Mouse (Mus musculus): Measurements from ENCODE around the gene Mmp17. TPM values are rescaled to one million over a fixed set of nuclear protein-coding genes. Genes with fewer than 3 reads are reported as not detected.

The Mmp17 gene
- total and polyA plus RNA-seq, 3 experiments = 1.0 to 1.5 (median 1.4) TPM

- Histone ChIP-seq H3K4me3 (no peak overlapping the region), H3K9ac (ENCODE audit: low read depth, low read length) (no peak overlapping the region), H3K79me2 (replicated peaks; ENCODE audit: control insufficient read depth, insufficient read depth, low read length) (no peaks in the 10 kb centered on the region), H3K4me1 (ENCODE audit: control insufficient read depth, insufficient read depth, low read length) (no peaks in the 10 kb centered on the region; the same call in 1 of the 2 replicates), H3K27me3 (ENCODE audit: control insufficient read depth, insufficient read depth, low read length) (no peaks in the 10 kb centered on the region), H3K27ac (no peak overlapping the region), H3K36me3 (ENCODE audit: control insufficient read depth, insufficient read depth, low read length) (no peaks in the 10 kb centered on the region; the same call in 1 of the 2 replicates)
- DNase-seq = no peak
- intact Hi-C loops (cut with DNase I) = no loop called here
- WGBS = 91% methylated on average over 3 of the region's 3 CpGs
- no peak for TF ChIP-seq EP300 (IDR thresholded peaks at IDR 0.05; ENCODE audit: insufficient read depth, low read depth, low read length)
- peak; percentile 11; the same call in 1 of the 2 replicates for TF ChIP-seq CTCF (IDR thresholded peaks at IDR 0.05)
Measured at GRCm38 (mm10) chr5:129542236-129542635, 41.7 kb upstream of the Mmp17 start.

GRCm38 (mm10) chr5:129545787-129546186 is 38.2 kb upstream of the Mmp17 start:
- TF ChIP-seq CTCF (IDR thresholded peaks at IDR 0.05) (no peak), POLR2A (IDR thresholded peaks at IDR 0.05; ENCODE audit: insufficient read depth, low read depth, low read length) (no peak), EP300 (IDR thresholded peaks at IDR 0.05; ENCODE audit: insufficient read depth, low read depth, low read length) (no peak)
- Histone ChIP-seq H3K27me3 (ENCODE audit: control insufficient read depth, insufficient read depth, low read length) (no peaks in the 10 kb centered on the region), H3K9ac (ENCODE audit: low read depth, low read length) (no peak overlapping the region), H3K4me1 (ENCODE audit: control insufficient read depth, insufficient read depth, low read length) (no peaks in the 10 kb centered on the region), H3K36me3 (ENCODE audit: control insufficient read depth, insufficient read depth, low read length) (no peaks in the 10 kb centered on the region; the same call in 1 of the 2 replicates), H3K27ac (no peak overlapping the region), H3K4me3 (no peak overlapping the region), H3K79me2 (replicated peaks; ENCODE audit: control insufficient read depth, insufficient read depth, low read length) (no peaks in the 10 kb centered on the region)
- intact Hi-C loops (cut with DNase I) = loop anchor here (5.0 kb wide), 1 partner anchor 33 kb away; no protein-coding TSS in a partner anchor
- WGBS = 72% methylated on average over 9 of the region's 9 CpGs
- no peak for DNase-seq

DNA sequence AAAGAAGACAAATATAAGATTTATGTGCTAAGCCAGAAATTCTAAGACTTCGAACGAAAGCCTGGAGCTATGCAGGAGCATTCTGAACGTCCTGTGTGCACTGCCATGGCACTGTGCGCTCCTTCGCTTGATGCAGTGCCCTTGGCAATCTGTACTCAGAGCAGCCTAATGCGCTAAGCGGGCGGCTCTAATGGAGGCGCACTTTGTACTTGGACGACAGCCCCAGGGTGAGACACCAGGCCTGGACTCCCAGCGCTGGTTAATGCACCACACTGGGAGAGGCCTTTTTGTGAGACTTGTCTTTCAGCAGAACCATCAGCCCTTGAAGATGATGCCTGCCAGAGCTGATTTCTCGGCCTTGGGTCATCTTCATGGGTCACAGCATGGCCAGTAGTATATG is 34.3 kb upstream of the Mmp17 start:
- H3K36me3 ChIP-seq (ENCODE audit: control insufficient read depth, insufficient read depth, low read length) = no peaks in the 10 kb centered on the region
- H3K79me2 ChIP-seq (replicated peaks; ENCODE audit: control insufficient read depth, insufficient read depth, low read length) = no peaks in the 10 kb centered on the region
- no peak overlapping the region for H3K27ac ChIP-seq
- no peaks in the 10 kb centered on the region for H3K27me3 ChIP-seq (ENCODE audit: control insufficient read depth, insufficient read depth, low read length)
- 91% methylated on average over 12 of the region's 12 CpGs for WGBS
- H3K4me3 ChIP-seq = no peak overlapping the region
- TF ChIP-seq CTCF (IDR thresholded peaks at IDR 0.05) = no peak
- TF ChIP-seq POLR2A (IDR thresholded peaks at IDR 0.05; ENCODE audit: insufficient read depth, low read depth, low read length) = no peak
- no peak for TF ChIP-seq EP300 (IDR thresholded peaks at IDR 0.05; ENCODE audit: insufficient read depth, low read depth, low read length)
- no peak for DNase-seq
- intact Hi-C loops (cut with DNase I) = loop anchor here (5.0 kb wide), 1 partner anchor 37 kb away; no protein-coding TSS in a partner anchor
- no peaks in the 10 kb centered on the region for H3K4me1 ChIP-seq (ENCODE audit: control insufficient read depth, insufficient read depth, low read length)
- no peak overlapping the region for H3K9ac ChIP-seq (ENCODE audit: low read depth, low read length)

- Histone ChIP-seq H3K4me3 (no peak overlapping the region), H3K79me2 (replicated peaks; ENCODE audit: control insufficient read depth, insufficient read depth, low read length) (no peaks in the 10 kb centered on the region), H3K27ac (no peak overlapping the region), H3K36me3 (ENCODE audit: control insufficient read depth, insufficient read depth, low read length) (no peaks in the 10 kb centered on the region), H3K4me1 (ENCODE audit: control insufficient read depth, insufficient read depth, low read length) (no peaks in the 10 kb centered on the region), H3K9ac (ENCODE audit: low read depth, low read length) (no peak overlapping the region), H3K27me3 (ENCODE audit: control insufficient read depth, insufficient read depth, low read length) (no peaks in the 10 kb centered on the region)
- TF ChIP-seq POLR2A (IDR thresholded peaks at IDR 0.05; ENCODE audit: insufficient read depth, low read depth, low read length) (no peak), EP300 (IDR thresholded peaks at IDR 0.05; ENCODE audit: insufficient read depth, low read depth, low read length) (no peak), CTCF (IDR thresholded peaks at IDR 0.05) (no peak)
- no peak for DNase-seq
- 93% methylated on average over 6 of the region's 6 CpGs for WGBS
- intact Hi-C loops (cut with DNase I) = no loop called here
Measured at GRCm38 (mm10) chr5:129550790-129551189, 33.2 kb upstream of the Mmp17 start.

GRCm38 (mm10) chr5:129551991-129552390 is 32.0 kb upstream of the Mmp17 start:
- H3K36me3 ChIP-seq (ENCODE audit: control insufficient read depth, insufficient read depth, low read length) = no peaks in the 10 kb centered on the region
- DNase-seq = no peak
- no peaks in the 10 kb centered on the region for H3K27me3 ChIP-seq (ENCODE audit: control insufficient read depth, insufficient read depth, low read length)
- H3K4me3 ChIP-seq = no peak overlapping the region
- 97% methylated on average over 2 of the region's 2 CpGs for WGBS
- no peak overlapping the region for H3K9ac ChIP-seq (ENCODE audit: low read depth, low read length)
- intact Hi-C loops (cut with DNase I) = no loop called here
- H3K27ac ChIP-seq = no peak overlapping the region
- no peaks in the 10 kb centered on the region for H3K79me2 ChIP-seq (replicated peaks; ENCODE audit: control insufficient read depth, insufficient read depth, low read length)
- TF ChIP-seq POLR2A (IDR thresholded peaks at IDR 0.05; ENCODE audit: insufficient read depth, low read depth, low read length) (no peak), EP300 (IDR thresholded peaks at IDR 0.05; ENCODE audit: insufficient read depth, low read depth, low read length) (no peak), CTCF (IDR thresholded peaks at IDR 0.05) (no peak)
- no peaks in the 10 kb centered on the region for H3K4me1 ChIP-seq (ENCODE audit: control insufficient read depth, insufficient read depth, low read length)

DNA sequence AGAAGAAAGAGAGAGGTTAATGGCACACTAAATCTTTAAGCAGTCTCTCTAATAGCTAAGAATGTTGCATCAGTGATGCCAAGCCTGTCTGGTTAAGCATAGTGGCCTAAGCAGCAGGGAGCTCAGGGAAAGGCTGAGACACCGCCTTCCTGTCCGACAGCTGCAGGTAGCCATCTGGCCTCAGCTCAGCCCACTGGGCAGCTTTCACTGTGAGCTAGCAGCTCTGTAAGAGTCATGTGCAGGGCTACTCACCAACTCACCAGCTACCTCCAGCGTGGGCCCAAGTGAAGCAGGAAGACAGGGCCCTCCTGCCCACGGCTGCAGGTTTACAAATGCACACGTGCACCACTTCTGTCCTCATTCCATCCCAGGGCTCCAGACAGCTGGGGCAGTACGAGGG is 30.3 kb upstream of the Mmp17 start:
- Histone ChIP-seq H3K36me3 (ENCODE audit: control insufficient read depth, insufficient read depth, low read length) (no peaks in the 10 kb centered on the region), H3K27ac (no peak overlapping the region), H3K4me3 (no peak overlapping the region), H3K4me1 (ENCODE audit: control insufficient read depth, insufficient read depth, low read length) (no peaks in the 10 kb centered on the region), H3K27me3 (ENCODE audit: control insufficient read depth, insufficient read depth, low read length) (no peaks in the 10 kb centered on the region), H3K79me2 (replicated peaks; ENCODE audit: control insufficient read depth, insufficient read depth, low read length) (no peaks in the 10 kb centered on the region), H3K9ac (ENCODE audit: low read depth, low read length) (no peak overlapping the region)
- TF ChIP-seq EP300 (IDR thresholded peaks at IDR 0.05; ENCODE audit: insufficient read depth, low read depth, low read length) = no peak
- no peak for TF ChIP-seq CTCF (IDR thresholded peaks at IDR 0.05)
- no peak for TF ChIP-seq POLR2A (IDR thresholded peaks at IDR 0.05; ENCODE audit: insufficient read depth, low read depth, low read length)
- no peak for DNase-seq
- intact Hi-C loops (cut with DNase I) = no loop called here
- WGBS = 80% methylated on average over 6 of the region's 6 CpGs
